Mouse (Mus musculus) kidney, postnatal 36 days (tissue): Measurements from ENCODE around the gene Gm7945.
"Not testable (repeated sequence)": the region's sequence is repeated elsewhere in the genome, so short reads cannot be mapped to it uniquely, and the experiment has no call there.

ENCODE experiments used
- DNase-seq, 2 experiments: peaks; one replicate each; pipeline ENCODE4 v3.0.0; 2021 to 2022; ENCODE audit warnings: mixed read lengths in 2 of 2

The Gm7945 gene

GRCm38 (mm10) chr14:41386279-41386678, at the start of gene Gm7945:
Gene Gm7945 (minus strand): TSS chr14:41386379.
- not testable (repeated sequence) for DNase-seq

- peak; percentile 23 to 61 for DNase-seq
These were observed 39.4 kb upstream of the Gm7945 start for GRCm38 (mm10) chr14:41425393-41426075.

- DNase-seq: not testable (repeated sequence)
These were observed 38.5 kb upstream of the Gm7945 start for GRCm38 (mm10) chr14:41424694-41425093.

GRCm38 (mm10) chr14:41408181-41408580, 22.0 kb upstream of the Gm7945 start, which contains the start of gene Gm6482:
Gene Gm6482 (minus strand): TSS chr14:41408281.
- not testable (repeated sequence) for DNase-seq

GRCm38 (mm10) chr14:41348309-41348708, 37.9 kb downstream of the Gm7945 start, which contains the start of gene Gm5798:
Gene Gm5798 (plus strand): TSS chr14:41348609.
- not testable (repeated sequence) for DNase-seq
